Mouse (Mus musculus) stomach, embryonic 14.5 days (tissue): ENCODE data around the gene Smarcal1. TPM values are rescaled to one million over a fixed set of nuclear protein-coding genes. Genes with fewer than 3 reads are reported as not detected.

Experiments
- ATAC-seq: fragments of 200-750 bp; cut with Nextera tagmentation; 2 replicates; pipeline ENCODE4 v1.8.0; 2017; ENCODE audit warnings: low read depth, moderate TSS enrichment; ENCODE audit not compliant: insufficient number of reproducible peaks, insufficient read depth, low FRiP score
- H3K27ac ChIP-seq: fragments of 300-500 bp; sonication (generic); 2 replicates; pipeline ENCODE4 v1.5.1; 2014; ENCODE audit warnings: mild to moderate bottlenecking, low read length, moderate library complexity, mixed read lengths
- H3K27me3 ChIP-seq: fragments of 300-500 bp; sonication (generic); 2 replicates; pipeline ENCODE4 v1.6.1; 2014; ENCODE audit warnings: low read length, control low read depth, mixed read lengths; ENCODE audit not compliant: control insufficient read depth, insufficient read depth
- H3K36me3 ChIP-seq: fragments of 300-500 bp; sonication (generic); 2 replicates; pipeline ENCODE4 v1.6.1; 2014; ENCODE audit warnings: mild to moderate bottlenecking, control low read depth, low read length, moderate library complexity, mixed read lengths; ENCODE audit not compliant: control insufficient read depth, insufficient read depth
- H3K4me1 ChIP-seq: fragments of 300-500 bp; sonication (generic); 2 replicates; pipeline ENCODE4 v1.6.1; 2014; ENCODE audit warnings: low read length, control low read depth, mixed read lengths; ENCODE audit not compliant: control insufficient read depth, insufficient read depth
- H3K4me2 ChIP-seq: fragments of 300-500 bp; sonication (generic); replicated peaks from 2 replicates; pipeline ENCODE4 v1.6.1; 2014; ENCODE audit warnings: low read depth, low read length, control low read depth
- H3K4me3 ChIP-seq: fragments of 300-500 bp; sonication (generic); 2 replicates; pipeline ENCODE4 v1.5.1; 2014; ENCODE audit warnings: low read depth, low read length, control low read depth
- H3K9ac ChIP-seq: fragments of 300-500 bp; sonication (generic); replicated peaks from 2 replicates; pipeline ENCODE4 v1.6.1; 2014; ENCODE audit warnings: low read depth, mild to moderate bottlenecking, control low read depth, low read length, moderate library complexity, mixed read lengths
- H3K9me3 ChIP-seq: fragments of 300-500 bp; sonication (generic); 2 replicates; pipeline ENCODE4 v1.6.1; 2016; ENCODE audit warnings: low read depth, low read length, control low read depth; ENCODE audit not compliant: control insufficient read depth
- WGBS: fragments of 180-500 bp; shearing (Covaris S2); extraction: QIAGEN DNeasy Blood & Tissue Kit; methylation state at CpG from one replicate; pipeline ENCODE4 v1.1.7; 2014; 5-methylcytosine and 5-hydroxymethylcytosine counted together
- polyA plus RNA-seq: library from polyadenylated mRNA; unstranded; fragments of >200 nt; fragmentation: Nextera tagmentation; extraction: Ambion mirVana; gene quantifications from 2 replicates; pipeline ENCODE4 v1.2.1, GENCODE M21; 2014

The Smarcal1 gene
- polyA plus RNA-seq, 1 experiment from 2014 or later = 29.2 TPM

DNA sequence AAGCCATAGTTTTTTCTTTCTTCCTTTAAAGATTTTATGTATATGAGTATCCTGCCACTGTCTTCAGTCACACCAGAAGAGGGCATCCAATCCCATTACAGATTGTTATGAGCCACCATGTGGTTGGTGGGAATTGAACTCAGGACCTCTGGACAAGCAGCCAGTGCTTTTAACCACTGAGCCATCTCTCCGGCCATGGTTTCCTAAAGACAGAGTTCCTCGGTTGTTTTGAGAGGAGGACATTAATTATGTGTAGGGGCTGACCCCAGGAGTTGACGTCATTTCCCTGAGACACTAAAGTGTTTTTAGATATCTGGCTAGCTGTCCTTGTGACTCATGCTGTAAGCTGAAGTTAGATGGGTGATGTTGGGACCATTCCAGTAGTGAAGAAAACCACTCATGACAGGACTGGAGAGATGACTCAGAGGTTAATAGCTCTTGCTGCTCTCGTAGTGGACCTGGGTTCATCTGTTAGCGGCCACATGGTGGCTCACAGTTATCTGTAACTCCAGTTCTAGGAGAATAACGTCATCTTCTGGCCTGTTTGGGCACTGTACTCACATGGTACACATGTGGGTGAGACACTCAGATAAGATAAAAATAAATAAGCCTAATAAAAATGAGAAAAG, 18.6 kb upstream of the Smarcal1 start:
- Histone ChIP-seq H3K27ac (no peak overlapping the region), H3K27me3 (no peaks in the 10 kb centered on the region), H3K4me2 (no peak overlapping the region), H3K36me3 (no peaks in the 10 kb centered on the region), H3K4me1 (no peaks in the 10 kb centered on the region), H3K4me3 (no peak overlapping the region), H3K9ac (no peak overlapping the region), H3K9me3 (no peaks in the 10 kb centered on the region)
- 69% methylated on average over 6 of the region's 6 CpGs for WGBS
- ATAC-seq = no peak

- no peaks in the 10 kb centered on the region for H3K36me3 ChIP-seq
- ATAC-seq = no peak
- H3K4me1 ChIP-seq = no peaks in the 10 kb centered on the region
- no peak overlapping the region for H3K27ac ChIP-seq
- H3K9ac ChIP-seq = no peak overlapping the region
- H3K4me2 ChIP-seq = no peak overlapping the region
- WGBS = 45% methylated on average over 9 of the region's 9 CpGs
- H3K9me3 ChIP-seq = no peaks in the 10 kb centered on the region
- H3K4me3 ChIP-seq = no peak overlapping the region
- no peaks in the 10 kb centered on the region for H3K27me3 ChIP-seq
Measured at GRCm38 (mm10) chr1:72567056-72567455, 16.0 kb upstream of the Smarcal1 start.

- Histone ChIP-seq H3K4me1 (no peaks in the 10 kb centered on the region), H3K4me3 (no peak overlapping the region), H3K4me2 (no peak overlapping the region), H3K27me3 (no peaks in the 10 kb centered on the region), H3K27ac (no peak overlapping the region), H3K9me3 (no peaks in the 10 kb centered on the region), H3K9ac (no peak overlapping the region), H3K36me3 (no peaks in the 10 kb centered on the region)
- WGBS = 92% methylated on average over 8 of the region's 8 CpGs
- ATAC-seq = no peak
Measured at GRCm38 (mm10) chr1:72568725-72569124, 14.3 kb upstream of the Smarcal1 start.

DNA sequence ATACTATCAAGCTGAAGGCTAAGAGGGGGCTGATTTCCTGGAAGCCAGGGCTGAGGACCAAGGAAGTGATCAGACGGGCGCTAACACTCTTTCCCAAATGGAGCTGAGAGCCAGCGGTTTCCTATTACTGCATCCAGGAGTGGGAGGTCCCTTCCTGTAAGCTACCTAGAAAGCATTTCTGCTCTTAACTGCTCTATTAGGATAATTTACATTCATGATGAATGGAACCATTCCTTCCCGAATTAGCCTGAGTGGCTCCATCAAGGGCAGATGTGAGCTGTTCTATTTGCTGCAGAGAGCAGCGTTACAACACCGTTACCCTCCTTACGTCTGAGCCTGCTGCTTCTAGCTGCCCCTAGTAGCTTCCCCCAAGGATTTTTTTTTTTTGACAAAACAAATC, 9.0 kb upstream of the Smarcal1 start:
- Histone ChIP-seq H3K27me3 (no peaks in the 10 kb centered on the region), H3K4me2 (no peak overlapping the region), H3K27ac (no peak overlapping the region), H3K9me3 (no peaks in the 10 kb centered on the region), H3K4me3 (no peak overlapping the region), H3K4me1 (0 out of 2 replicates have a peak, but pooled peaks cover 3% of the 10 kb centered on the region), H3K9ac (no peak overlapping the region), H3K36me3 (no peaks in the 10 kb centered on the region)
- ATAC-seq = no peak
- 36% methylated on average over 7 of the region's 7 CpGs for WGBS

DNA sequence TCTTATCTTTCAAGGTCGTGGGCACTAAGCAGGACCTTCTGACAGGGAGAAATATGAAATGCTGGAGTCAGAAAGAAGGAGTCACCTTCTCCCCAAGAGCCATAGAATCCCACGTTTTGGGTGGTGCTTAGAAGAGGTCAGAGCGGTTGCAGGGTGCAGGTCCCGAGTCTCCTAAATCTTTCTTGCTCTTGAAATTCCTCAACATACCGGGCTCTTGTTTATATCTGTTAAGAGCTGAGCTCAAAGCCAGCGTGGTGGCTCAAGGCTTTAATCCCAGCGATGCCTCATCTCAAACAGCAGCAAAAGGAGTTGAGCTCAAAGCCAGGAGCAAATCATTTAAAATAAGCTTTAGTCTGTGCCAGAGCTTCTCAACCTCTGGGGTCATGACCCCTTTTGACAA, 8.4 kb upstream of the Smarcal1 start:
- 24% methylated on average over 7 of the region's 7 CpGs for WGBS
- Histone ChIP-seq H3K9me3 (no peaks in the 10 kb centered on the region), H3K27ac (no peak overlapping the region), H3K36me3 (no peaks in the 10 kb centered on the region), H3K4me1 (0 out of 2 replicates have a peak, but pooled peaks cover 3% of the 10 kb centered on the region), H3K27me3 (no peaks in the 10 kb centered on the region), H3K9ac (no peak overlapping the region), H3K4me3 (no peak overlapping the region), H3K4me2 (no peak overlapping the region)
- no peak for ATAC-seq

DNA sequence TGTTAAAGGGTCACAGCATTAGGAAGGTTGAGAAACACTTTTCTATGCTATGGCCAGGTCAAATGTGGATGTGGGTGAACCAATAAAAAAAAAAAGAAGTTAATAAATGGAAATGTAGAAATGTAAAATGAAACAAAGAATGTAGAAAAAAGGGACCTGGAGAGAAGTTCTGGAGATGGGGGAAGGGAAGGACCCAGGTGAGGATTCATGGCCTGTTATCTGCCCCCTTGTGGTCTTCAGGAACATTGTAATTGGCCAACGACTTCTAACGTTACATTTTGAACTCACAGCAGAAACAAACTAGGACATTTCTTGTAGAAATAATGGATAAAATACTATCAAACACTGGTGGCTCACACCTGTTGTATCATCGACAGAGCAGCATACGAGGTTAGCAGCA, 7.9 kb upstream of the Smarcal1 start:
- Histone ChIP-seq H3K36me3 (no peaks in the 10 kb centered on the region), H3K4me3 (no peak overlapping the region), H3K27ac (no peak overlapping the region), H3K4me1 (0 out of 2 replicates have a peak, but pooled peaks cover 3% of the 10 kb centered on the region), H3K27me3 (no peaks in the 10 kb centered on the region), H3K9me3 (no peaks in the 10 kb centered on the region), H3K4me2 (no peak overlapping the region), H3K9ac (no peak overlapping the region)
- 54% methylated on average over 4 of the region's 4 CpGs for WGBS
- ATAC-seq = no peak

GRCm38 (mm10) chr1:72577481-72577922, 5.5 kb upstream of the Smarcal1 start:
- Histone ChIP-seq H3K27me3 (no peaks in the 10 kb centered on the region), H3K27ac (no peak overlapping the region), H3K4me1 (0 out of 2 replicates have a peak, but pooled peaks cover 3% of the 10 kb centered on the region), H3K4me3 (no peak overlapping the region), H3K4me2 (peak overlapping the region; percentile 20; the same call in 1 of the 2 replicates), H3K9me3 (no peaks in the 10 kb centered on the region), H3K9ac (no peak overlapping the region), H3K36me3 (no peaks in the 10 kb centered on the region)
- WGBS = 15% methylated on average over 12 of the region's 12 CpGs
- no peak for ATAC-seq

GRCm38 (mm10) chr1:72578351-72578750, 4.7 kb upstream of the Smarcal1 start:
- no peak overlapping the region for H3K27ac ChIP-seq
- ATAC-seq = no peak
- no peaks in the 10 kb centered on the region for H3K27me3 ChIP-seq
- 37% methylated on average over 15 of the region's 15 CpGs for WGBS
- no peak overlapping the region for H3K9ac ChIP-seq
- H3K4me2 ChIP-seq = no peak overlapping the region
- H3K4me3 ChIP-seq = no peak overlapping the region
- H3K9me3 ChIP-seq = no peaks in the 10 kb centered on the region
- 0 out of 2 replicates have a peak, but pooled peaks cover 3% of the 10 kb centered on the region for H3K4me1 ChIP-seq
- no peaks in the 10 kb centered on the region for H3K36me3 ChIP-seq

DNA sequence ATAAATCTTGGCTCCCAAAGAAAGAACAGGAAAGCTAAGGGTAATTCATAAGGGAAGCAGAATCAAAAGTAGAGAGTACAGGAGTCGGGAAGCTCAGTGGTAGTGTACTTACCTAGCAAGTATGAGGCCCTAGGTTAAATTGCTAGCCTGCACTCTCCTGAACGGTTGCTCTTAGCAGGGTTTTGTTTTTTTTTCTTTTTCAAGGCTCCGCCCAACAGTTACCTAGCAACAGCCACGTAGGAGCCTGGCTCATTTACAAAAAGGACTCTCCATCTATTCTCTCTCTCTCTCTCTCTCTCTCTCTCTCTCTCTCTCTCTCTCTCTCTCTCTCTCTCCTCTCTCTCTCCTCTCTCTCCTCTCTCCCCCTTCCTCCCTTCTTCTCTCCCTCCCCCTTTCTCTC, 4.2 kb upstream of the Smarcal1 start:
- WGBS = 28% methylated on average over 4 of the region's 4 CpGs
- Histone ChIP-seq H3K9me3 (no peaks in the 10 kb centered on the region), H3K36me3 (no peaks in the 10 kb centered on the region), H3K4me3 (no peak overlapping the region), H3K27me3 (no peaks in the 10 kb centered on the region), H3K27ac (no peak overlapping the region), H3K4me2 (no peak overlapping the region), H3K4me1 (peaks cover 5% of the 10 kb centered on the region; the same call in 1 of the 2 replicates), H3K9ac (no peak overlapping the region)
- ATAC-seq = no peak
